Mouse (Mus musculus) right cerebral cortex, adult 18-20 months (tissue): ENCODE data around the gene Gpx1.
"Not testable (repeated sequence)": the region's sequence is repeated elsewhere in the genome, so short reads cannot be mapped to it uniquely, and the experiment has no call there.

ENCODE experiments used
- DNase-seq: peaks from one replicate; pipeline ENCODE4 v3.0.0; 2022; ENCODE audit warnings: mixed read lengths

Gene Gpx1

DNA sequence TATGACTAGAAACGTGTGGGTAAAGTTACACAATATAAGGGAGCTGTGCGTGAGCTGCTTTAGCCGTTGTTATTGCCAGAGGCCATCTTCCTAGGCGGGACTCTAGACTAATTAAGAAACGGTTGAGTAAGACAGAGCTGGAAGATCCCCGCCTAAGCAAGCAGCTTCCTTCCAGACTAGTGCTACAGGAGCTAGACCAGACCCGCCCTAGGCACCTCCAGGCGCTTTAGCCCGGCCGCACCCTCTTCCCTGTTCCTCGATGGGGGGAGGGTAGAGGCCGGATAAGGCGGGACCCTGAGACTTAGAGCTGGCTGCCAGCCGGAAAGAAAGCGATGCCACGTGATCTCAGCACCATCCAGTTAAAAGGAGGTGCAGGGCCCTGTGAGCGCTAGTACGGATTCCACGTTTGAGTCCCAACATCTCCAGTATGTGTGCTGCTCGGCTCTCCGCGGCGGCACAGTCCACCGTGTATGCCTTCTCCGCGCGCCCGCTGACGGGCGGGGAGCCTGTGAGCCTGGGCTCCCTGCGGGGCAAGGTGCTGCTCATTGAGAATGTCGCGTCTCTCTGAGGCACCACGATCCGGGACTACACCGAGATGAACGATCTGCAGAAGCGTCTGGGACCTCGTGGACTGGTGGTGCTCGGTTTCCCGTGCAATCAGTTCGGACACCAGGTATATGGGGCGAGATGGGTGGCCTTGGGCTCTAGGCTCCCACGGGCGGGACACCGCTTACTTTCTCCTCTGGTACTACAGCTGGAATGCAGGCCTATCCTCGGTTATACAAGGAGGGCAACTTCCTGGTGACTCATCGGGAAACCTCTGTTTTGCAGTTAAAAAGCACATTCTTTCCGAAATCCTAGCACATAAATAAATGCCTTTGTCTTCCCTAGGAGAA lies at the start of gene Gpx1:
Gpx1 (plus strand) TSS at position 18 of the 896 bp plus-strand sequence.
- DNase-seq = peak; percentile 88

GRCm38 (mm10) chr9:108289347-108289746 lies 49.4 kb upstream of the Gpx1 start:
- no peak for DNase-seq

DNA sequence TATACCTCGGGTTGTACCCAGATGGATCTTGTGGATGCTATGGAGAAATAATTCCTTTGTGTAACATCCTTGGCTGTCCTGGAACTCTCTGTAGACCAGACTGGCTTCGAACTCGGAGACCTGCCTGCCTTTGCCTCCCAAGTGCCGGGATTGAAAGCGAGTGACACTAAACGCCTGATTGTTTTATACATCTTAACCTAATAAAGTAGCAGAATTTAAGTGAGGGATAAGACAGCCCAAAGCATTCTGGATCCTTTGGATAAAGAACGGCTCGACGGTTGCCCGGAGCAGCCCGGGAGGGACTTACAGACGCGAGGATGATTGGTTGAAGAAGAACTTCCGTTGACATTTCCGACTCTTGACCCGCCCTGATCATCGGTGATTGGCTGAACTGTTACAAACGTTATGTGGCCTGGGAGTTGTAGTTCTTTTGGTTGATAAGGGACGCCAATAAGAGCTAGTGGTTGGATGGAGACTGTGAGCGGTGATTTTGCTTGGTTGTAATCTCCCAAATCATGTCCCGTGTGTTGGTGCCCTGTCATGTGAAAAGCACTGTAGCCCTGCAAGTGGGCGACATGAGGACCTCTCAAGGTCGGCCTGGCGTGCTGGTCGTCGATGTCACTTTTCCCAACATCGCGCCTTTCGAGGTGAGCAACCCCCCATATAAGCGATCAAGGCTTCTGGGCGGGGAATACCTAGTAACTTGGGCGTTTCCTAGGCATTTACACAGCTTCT lies 48.5 kb upstream of the Gpx1 start, which contains the start of gene Nicn1:
Nicn1 (plus strand) TSS at position 414 of the 735 bp plus-strand sequence.
- peak; percentile 97 for DNase-seq

GRCm38 (mm10) chr9:108290773-108291172 lies 47.9 kb upstream of the Gpx1 start:
- DNase-seq = no peak

DNA sequence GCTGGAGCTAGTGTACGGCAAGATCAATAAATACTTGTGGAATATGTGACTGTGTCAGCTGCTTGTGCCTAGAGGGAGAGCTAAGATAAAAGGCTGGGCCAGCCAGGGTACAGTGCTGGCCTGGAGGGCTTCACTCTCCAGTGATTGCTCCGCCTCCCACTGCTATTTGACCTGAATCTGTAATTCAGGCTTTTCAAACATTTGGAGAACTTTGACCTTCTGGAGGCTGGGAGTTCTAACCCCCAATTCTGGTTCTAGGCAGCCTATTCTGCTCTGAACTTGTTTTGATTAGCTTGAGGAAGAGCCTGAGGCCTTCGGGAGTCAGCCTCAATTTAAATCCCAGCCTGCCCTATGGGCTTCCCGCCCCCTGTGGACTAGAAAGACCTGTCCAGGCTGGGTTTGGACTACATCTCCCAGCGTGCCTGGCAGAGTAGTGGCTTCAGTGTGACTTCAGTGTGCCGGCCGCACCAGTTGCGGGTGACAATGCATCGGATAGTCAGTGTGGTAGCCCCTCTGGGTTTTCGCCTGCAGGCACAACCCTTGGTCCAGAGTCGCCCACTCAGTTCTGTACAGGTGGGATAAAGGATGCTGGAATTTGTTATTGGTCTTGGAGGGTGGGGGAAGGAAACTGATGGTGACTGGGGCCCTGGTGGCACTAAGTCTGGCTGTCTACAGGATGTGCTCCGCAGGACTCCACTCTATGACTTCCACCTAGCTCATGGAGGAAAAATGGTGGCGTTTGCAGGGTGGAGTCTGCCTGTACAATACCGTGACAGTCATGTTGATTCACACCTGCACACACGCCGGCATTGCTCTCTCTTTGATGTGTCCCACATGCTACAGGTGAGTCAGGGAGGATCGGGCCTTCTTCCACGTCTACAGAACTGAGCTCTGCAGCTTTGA lies 42.0 kb upstream of the Gpx1 start, which contains the start of gene Amt:
Amt (plus strand) TSS at position 401 of the 903 bp plus-strand sequence.
- DNase-seq = peak; percentile 23

- DNase-seq = no peak
Observed at GRCm38 (mm10) chr9:108301853-108302252, 36.9 kb upstream of the Gpx1 start.

GRCm38 (mm10) chr9:108304716-108305115 lies 34.0 kb upstream of the Gpx1 start:
- DNase-seq = no peak

DNA sequence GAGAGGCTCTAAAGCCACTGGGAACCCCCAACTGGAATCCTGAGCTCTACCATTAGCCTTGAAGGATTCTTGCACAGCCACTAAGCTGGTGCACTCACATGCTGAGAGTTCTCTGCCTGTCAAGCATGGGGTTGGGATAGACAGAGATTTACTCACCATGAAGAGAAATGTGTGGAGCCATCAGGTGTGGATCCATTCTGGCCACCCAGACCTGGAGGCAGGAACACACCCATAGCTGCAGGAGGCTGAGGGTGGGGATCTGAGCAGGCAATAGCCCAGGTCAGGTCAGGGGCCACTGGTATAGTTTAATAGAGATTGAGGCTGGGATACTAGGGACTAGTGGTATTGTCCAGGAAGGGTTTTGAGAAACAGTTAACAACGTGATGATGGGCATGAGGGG lies 33.5 kb upstream of the Gpx1 start:
- no peak for DNase-seq

GRCm38 (mm10) chr9:108305629-108306520 lies 32.8 kb upstream of the Gpx1 start, which contains the start of the genes Rhoa and Tcta:
Gene Rhoa, plus strand, starts transcription at chr9:108306129.
Gene Tcta, minus strand, starts transcription at chr9:108306160.
- DNase-seq = peak; percentile 100

DNA sequence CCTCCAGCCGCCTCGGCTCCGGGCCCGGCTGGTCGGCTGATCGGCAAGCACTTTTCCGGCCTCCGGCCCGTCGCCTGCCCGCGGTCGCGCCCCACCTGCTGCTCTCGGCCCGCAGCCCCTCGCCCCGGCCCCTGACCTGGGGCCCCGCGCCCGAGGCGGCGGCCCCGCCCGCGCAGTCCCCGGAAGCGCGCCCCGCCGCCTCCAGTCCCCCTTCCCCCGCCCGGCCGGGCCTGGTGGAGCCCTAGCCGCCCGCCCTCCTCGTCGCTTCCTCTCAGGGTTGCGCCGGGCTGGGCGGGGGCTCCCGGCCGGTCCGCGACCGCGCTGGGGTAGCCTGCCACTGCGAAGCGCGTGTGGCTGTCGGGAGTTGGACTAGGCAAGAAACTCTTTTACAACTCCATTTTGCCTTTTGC lies 32.1 kb upstream of the Gpx1 start:
- peak; percentile 62 for DNase-seq

- no peak for DNase-seq
Observed at GRCm38 (mm10) chr9:108307021-108307807, 31.5 kb upstream of the Gpx1 start.

- no peak for DNase-seq
Observed at GRCm38 (mm10) chr9:108308141-108308540, 30.6 kb upstream of the Gpx1 start.

GRCm38 (mm10) chr9:108317572-108317971 lies 21.1 kb upstream of the Gpx1 start:
- no peak for DNase-seq

- no peak for DNase-seq
Observed at GRCm38 (mm10) chr9:108318462-108318861, 20.2 kb upstream of the Gpx1 start.

GRCm38 (mm10) chr9:108322054-108322453 lies 16.6 kb upstream of the Gpx1 start:
- DNase-seq = not testable (repeated sequence)

GRCm38 (mm10) chr9:108324784-108325183 lies 13.9 kb upstream of the Gpx1 start:
- DNase-seq = no peak

DNA sequence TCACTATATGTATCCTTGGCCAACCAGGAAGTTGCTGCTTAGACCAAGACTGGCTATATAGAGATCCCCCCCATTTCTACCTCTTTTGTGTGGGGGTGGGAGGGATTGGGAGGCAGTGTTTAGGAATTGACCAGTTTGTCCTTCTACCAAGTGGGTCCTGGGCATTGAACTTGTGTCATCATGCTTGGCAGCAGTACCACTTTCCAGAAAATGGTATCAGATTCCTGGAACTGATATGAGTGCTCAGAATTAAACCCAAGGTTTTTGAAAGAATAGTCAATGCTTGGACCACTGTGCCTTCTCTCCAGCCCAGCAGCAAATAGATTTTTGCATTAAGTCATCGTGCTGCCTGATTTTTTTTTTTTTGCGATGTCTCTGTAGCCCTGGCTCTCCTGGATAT lies 12.9 kb upstream of the Gpx1 start:
- no peak for DNase-seq

DNA sequence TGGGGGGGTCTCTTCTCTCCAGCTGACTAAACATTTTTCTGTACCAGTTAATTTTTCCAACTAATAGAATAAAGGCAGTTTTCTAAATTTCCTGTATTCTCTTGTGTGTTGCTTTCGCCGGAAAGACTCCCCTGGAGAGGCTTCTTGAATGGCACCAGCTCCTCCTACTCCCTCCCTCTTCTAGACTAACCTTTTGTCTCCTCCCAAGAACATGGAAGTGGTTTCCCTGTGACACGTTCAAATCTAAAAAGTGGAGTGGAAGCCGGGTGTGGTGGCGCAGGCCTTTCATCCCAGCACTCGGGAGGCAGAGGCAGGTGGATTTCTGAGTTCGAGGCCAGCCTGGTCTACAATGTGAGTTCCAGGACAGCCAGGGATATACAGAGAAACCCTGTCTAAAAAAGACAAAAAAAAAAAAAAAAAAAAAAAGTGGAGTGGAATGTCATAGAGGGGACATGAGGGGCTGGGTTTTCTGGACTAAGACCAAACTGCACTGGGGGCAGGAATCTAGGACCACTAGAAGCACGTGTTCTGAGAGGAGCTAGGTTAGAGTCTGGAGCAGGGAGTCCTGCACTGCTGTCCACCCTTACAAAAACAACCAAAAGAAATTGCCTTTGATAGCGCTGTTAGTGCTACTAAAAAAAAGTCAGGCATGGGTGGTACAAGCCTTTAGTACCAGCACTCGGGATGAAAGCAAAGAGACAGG lies 704 bp upstream of the Gpx1 start:
- DNase-seq = no peak

GRCm38 (mm10) chr9:108338551-108338885 lies 185 bp upstream of the Gpx1 start:
- no peak for DNase-seq

DNA sequence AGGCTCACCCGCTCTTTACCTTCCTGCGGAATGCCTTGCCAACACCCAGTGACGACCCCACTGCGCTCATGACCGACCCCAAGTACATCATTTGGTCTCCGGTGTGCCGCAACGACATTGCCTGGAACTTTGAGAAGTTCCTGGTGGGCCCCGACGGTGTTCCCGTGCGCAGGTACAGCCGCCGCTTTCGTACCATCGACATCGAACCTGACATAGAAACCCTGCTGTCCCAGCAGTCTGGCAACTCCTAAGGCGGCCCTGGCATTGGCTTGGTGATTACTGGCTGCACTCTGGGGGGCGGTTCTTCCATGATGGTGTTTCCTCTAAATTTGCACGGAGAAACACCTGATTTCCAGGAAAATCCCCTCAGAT lies 1.2 kb downstream of the Gpx1 start:
- no peak for DNase-seq
